Mouse (Mus musculus) heart, embryonic 14.5 days (tissue): ENCODE results near the gene Pak2. TPM values are rescaled to one million over a fixed set of nuclear protein-coding genes. Genes with fewer than 3 reads are reported as not detected.

ENCODE experiments used
- ATAC-seq: fragments of 200-750 bp; cut with Nextera tagmentation; 2 replicates; pipeline ENCODE4 v1.8.0; 2017; ENCODE audit warnings: low read depth, moderate TSS enrichment; ENCODE audit not compliant: insufficient number of reproducible peaks, insufficient read depth, low FRiP score
- H3K27ac ChIP-seq, 2 experiments: fragments of 200-500 bp in 1 of 2; fragments of 300-500 bp in 1 of 2; sonication (generic) in 1 of 2; replicated peaks in 1 of 2; 2 replicates each; pipeline ENCODE4 v1.5.1; 2012 to 2014; ENCODE audit warnings: low read depth in 2 of 2, low read length in 2 of 2, control low read depth in 1 of 2, mild to moderate bottlenecking in 1 of 2, mixed read lengths in 1 of 2; ENCODE audit not compliant: control insufficient read depth in 1 of 2, insufficient read depth in 1 of 2
- H3K27me3 ChIP-seq: fragments of 300-500 bp; sonication (generic); 2 replicates; pipeline ENCODE4 v1.6.1; 2014; ENCODE audit warnings: mild to moderate bottlenecking, low read length, control low read depth; ENCODE audit not compliant: control insufficient read depth, insufficient read depth
- H3K36me3 ChIP-seq: fragments of 300-500 bp; sonication (generic); 2 replicates; pipeline ENCODE4 v1.6.1; 2014; ENCODE audit warnings: mild to moderate bottlenecking, control low read depth, low read length, mixed read lengths; ENCODE audit not compliant: control insufficient read depth, insufficient read depth
- H3K4me1 ChIP-seq, 2 experiments: fragments of 200-500 bp in 1 of 2; fragments of 300-500 bp in 1 of 2; sonication (generic) in 1 of 2; 2 replicates each; pipeline ENCODE4 v1.6.1; 2012 to 2014; ENCODE audit warnings: low read length in 2 of 2, control low read depth in 1 of 2, mixed read lengths in 1 of 2; ENCODE audit not compliant: control insufficient read depth in 2 of 2, insufficient read depth in 2 of 2
- H3K4me2 ChIP-seq: fragments of 300-500 bp; sonication (generic); 2 replicates; pipeline ENCODE4 v1.6.1; 2014; ENCODE audit warnings: mild to moderate bottlenecking, low read length
- H3K4me3 ChIP-seq, 2 experiments: fragments of 200-500 bp in 1 of 2; fragments of 300-500 bp in 1 of 2; sonication (generic) in 1 of 2; 2 replicates each; pipeline ENCODE4 v1.5.1; 2012 to 2014; ENCODE audit warnings: low read length in 2 of 2, mild to moderate bottlenecking in 2 of 2, control low read depth in 1 of 2, low read depth in 1 of 2, moderate library complexity in 1 of 2; ENCODE audit not compliant: control insufficient read depth in 1 of 2, insufficient read depth in 1 of 2
- H3K9ac ChIP-seq: fragments of 300-500 bp; sonication (generic); 2 replicates; pipeline ENCODE4 v1.6.1; 2014; ENCODE audit warnings: mild to moderate bottlenecking, low read length
- H3K9me3 ChIP-seq: fragments of 300-500 bp; sonication (generic); 2 replicates; pipeline ENCODE4 v1.6.1; 2016; ENCODE audit warnings: low read length, control low read depth; ENCODE audit not compliant: control insufficient read depth
- WGBS: fragments of 180-500 bp; shearing (Covaris S2); extraction: QIAGEN DNeasy Blood & Tissue Kit; methylation state at CpG from one replicate; pipeline ENCODE4 v1.1.7; 2014; 5-methylcytosine and 5-hydroxymethylcytosine counted together
- microRNA-seq: library from miRNA; unstranded; fragments of <30 nt; microRNA quantifications from one replicate; pipeline ENCODE4, GENCODE M21; 2016
- polyA plus RNA-seq: library from polyadenylated mRNA; unstranded; fragments of >200 nt; fragmentation: Nextera tagmentation; extraction: Ambion mirVana; gene quantifications from 2 replicates; pipeline ENCODE4 v1.2.1, GENCODE M21; 2014

Pak2 gene
- polyA plus RNA-seq, 1 experiment from 2014 or later, result 26.2 TPM

- Histone ChIP-seq H3K9me3 (no peaks in the 10 kb centered on the region), H3K4me3 (no peak overlapping the region), H3K27ac (no peak overlapping the region), H3K36me3 (peaks cover 13% of the 10 kb centered on the region), H3K27me3 (no peaks in the 10 kb centered on the region), H3K9ac (no peak overlapping the region), H3K4me1 (no peaks in the 10 kb centered on the region), H3K4me2 (no peak overlapping the region)
- ATAC-seq, result no peak
Observed at GRCm38 (mm10) chr16:31993946-31994345, 85.2 kb downstream of the Pak2 start.

GRCm38 (mm10) chr16:31993195-31993594 lies 85.9 kb downstream of the Pak2 start:
- H3K4me1 ChIP-seq, result no peaks in the 10 kb centered on the region
- no peaks in the 10 kb centered on the region for H3K9me3 ChIP-seq
- no peak overlapping the region for H3K9ac ChIP-seq
- ATAC-seq, result no peak
- 94% methylated on average over 4 of the region's 4 CpGs for WGBS
- H3K4me3 ChIP-seq, result no peak overlapping the region
- H3K27ac ChIP-seq, result no peak overlapping the region
- no peaks in the 10 kb centered on the region for H3K27me3 ChIP-seq
- H3K36me3 ChIP-seq, result peaks cover 21% of the 10 kb centered on the region
- H3K4me2 ChIP-seq, result no peak overlapping the region

- Histone ChIP-seq H3K9ac (no peak overlapping the region), H3K9me3 (no peaks in the 10 kb centered on the region), H3K4me2 (no peak overlapping the region), H3K4me1 (no peaks in the 10 kb centered on the region), H3K27ac (no peak overlapping the region), H3K27me3 (no peaks in the 10 kb centered on the region), H3K36me3 (peaks cover 28% of the 10 kb centered on the region), H3K4me3 (no peak overlapping the region)
- WGBS, result 42% methylated on average over 1 of the region's 1 CpGs
- no peak for ATAC-seq
Observed at GRCm38 (mm10) chr16:31992039-31992438, 87.1 kb downstream of the Pak2 start.

DNA sequence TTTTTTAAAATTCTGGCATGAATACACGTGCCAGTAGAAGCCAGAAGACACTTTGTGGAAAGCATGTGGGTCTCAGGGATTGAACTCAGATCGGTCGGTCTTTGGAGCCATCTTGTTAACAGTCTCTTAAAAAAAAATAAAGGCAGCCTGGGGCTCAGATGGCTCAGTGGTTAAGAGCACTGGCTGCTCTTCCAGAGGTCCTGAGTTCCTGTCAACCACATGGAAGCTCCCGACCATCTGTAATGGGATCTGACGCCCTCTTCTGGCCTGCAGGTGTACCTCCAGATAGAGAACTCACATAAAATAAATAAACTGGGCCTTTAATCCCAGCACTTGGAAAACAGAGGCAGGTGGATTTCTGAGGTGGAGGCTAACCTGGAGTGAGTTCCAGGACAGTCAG lies 98.2 kb downstream of the Pak2 start:
- no peak overlapping the region for H3K9ac ChIP-seq
- H3K9me3 ChIP-seq, result no peaks in the 10 kb centered on the region
- no peak overlapping the region for H3K4me3 ChIP-seq
- no peak overlapping the region for H3K27ac ChIP-seq
- H3K4me1 ChIP-seq, result no peaks in the 10 kb centered on the region; a peak in 1 of 4 replicates
- no peak for ATAC-seq
- 85% methylated on average over 5 of the region's 5 CpGs for WGBS
- H3K4me2 ChIP-seq, result no peak overlapping the region
- H3K36me3 ChIP-seq, result peaks cover 56% of the 10 kb centered on the region
- H3K27me3 ChIP-seq, result no peaks in the 10 kb centered on the region

DNA sequence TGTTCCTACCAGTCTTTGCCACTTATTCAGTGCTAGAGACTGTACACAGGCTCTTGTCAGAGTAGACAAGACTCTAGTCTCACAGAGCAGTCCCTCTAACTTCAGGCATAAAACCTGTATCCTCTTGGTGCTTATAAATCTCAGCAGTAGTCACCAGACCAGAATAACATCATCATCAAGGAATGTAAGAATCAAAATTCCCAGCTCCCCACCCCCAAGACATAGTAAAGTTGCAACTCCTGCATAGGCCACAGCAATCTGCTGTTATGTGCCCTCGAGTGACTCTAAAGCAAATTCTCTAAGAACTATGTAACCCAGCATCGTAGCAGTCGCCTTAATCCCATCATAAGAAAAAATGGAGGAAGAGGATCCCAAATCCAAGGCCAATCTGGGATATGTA lies 99.6 kb downstream of the Pak2 start:
- Histone ChIP-seq H3K4me2 (no peak overlapping the region), H3K9me3 (no peaks in the 10 kb centered on the region), H3K4me3 (no peak overlapping the region), H3K27me3 (no peaks in the 10 kb centered on the region), H3K36me3 (peaks cover 65% of the 10 kb centered on the region), H3K9ac (no peak overlapping the region; the same call in 1 of the 2 replicates), H3K4me1 (no peaks in the 10 kb centered on the region; a peak in 1 of 4 replicates), H3K27ac (no peak overlapping the region)
- WGBS, result 90% methylated on average over 3 of the region's 3 CpGs
- no peak for ATAC-seq

- H3K4me1 ChIP-seq, result no peaks in the 10 kb centered on the region; a peak in 1 of 4 replicates
- H3K27ac ChIP-seq, result no peak overlapping the region
- no peaks in the 10 kb centered on the region for H3K9me3 ChIP-seq
- H3K9ac ChIP-seq, result no peak overlapping the region
- no peak overlapping the region for H3K4me3 ChIP-seq
- H3K36me3 ChIP-seq, result peaks cover 83% of the 10 kb centered on the region
- ATAC-seq, result no peak
- H3K4me2 ChIP-seq, result no peak overlapping the region
- no peaks in the 10 kb centered on the region for H3K27me3 ChIP-seq
- WGBS, result 85% methylated on average over 4 of the region's 4 CpGs
Observed at GRCm38 (mm10) chr16:31975258-31975657, 103.9 kb downstream of the Pak2 start.

Small RNA genes within 50 kb of the gene (microRNA-seq; reads per million reads assigned to microRNA genes)
- not detected for gene Gm26269

Other genes starting within 250 kb of the Pak2 start
- not detected in 2 replicates for gene Meltf, start 200.5 kb downstream of the Pak2 start, polyA plus RNA-seq
- 0.12 and 0.47 TPM in 2 replicates for gene Pigz, start 145.5 kb downstream of the Pak2 start, polyA plus RNA-seq
- gene 0610012G03Rik, start 130.8 kb downstream of the Pak2 start, polyA plus RNA-seq, result 131 and 132 TPM in 2 replicates
- gene Ncbp2, start 130.8 kb downstream of the Pak2 start, polyA plus RNA-seq, result 67.1 and 69.9 TPM in 2 replicates
- gene Senp5, start 76.1 kb downstream of the Pak2 start, polyA plus RNA-seq, result 6.7 and 6.9 TPM in 2 replicates
- gene Pigx, start 20.4 kb upstream of the Pak2 start, polyA plus RNA-seq, result 74.4 and 91.6 TPM in 2 replicates
- 18.5 and 25.0 TPM in 2 replicates for gene Cep19, start 20.5 kb upstream of the Pak2 start, polyA plus RNA-seq
- gene Nrros, start 86.3 kb upstream of the Pak2 start, polyA plus RNA-seq, result 7.4 and 8.7 TPM in 2 replicates
- not detected in 2 replicates for gene Bex6, start 100.5 kb upstream of the Pak2 start, polyA plus RNA-seq
- 12.9 and 13.0 TPM in 2 replicates for gene Fbxo45, start 167.8 kb upstream of the Pak2 start, polyA plus RNA-seq
- gene Wdr53, start 167.9 kb upstream of the Pak2 start, polyA plus RNA-seq, result 10.9 and 11.5 TPM in 2 replicates
- gene Smco1, start 192.1 kb upstream of the Pak2 start, polyA plus RNA-seq, result 0.14 TPM in 1 of 2 replicates, not detected in the other
- 18.1 and 18.8 TPM in 2 replicates for gene Rnf168, start 198.1 kb upstream of the Pak2 start, polyA plus RNA-seq